Mouse (Mus musculus) kidney, postnatal 0 days (tissue): ENCODE measurements around the gene Rhobtb3. TPM values are rescaled to one million over a fixed set of nuclear protein-coding genes. Genes with fewer than 3 reads are reported as not detected.
"Not testable (repeated sequence)": the region's sequence is repeated elsewhere in the genome, so short reads cannot be mapped to it uniquely, and the experiment has no call there.

Experiments
- ATAC-seq: fragments of 200-750 bp; cut with Nextera tagmentation; replicated peaks from 2 replicates; pipeline ENCODE4 v1.8.0; 2017; ENCODE audit warnings: low read depth, moderate number of reproducible peaks, moderate TSS enrichment, moderate library complexity; ENCODE audit not compliant: low FRiP score
- DNase-seq: peaks from one replicate; pipeline ENCODE4 v3.0.0-alpha.2; 2016; ENCODE audit warnings: low spot score
- H3K27ac ChIP-seq: fragments of 300-500 bp; sonication (generic); 2 replicates; pipeline ENCODE4 v1.5.1; 2014; ENCODE audit warnings: mild to moderate bottlenecking
- H3K27me3 ChIP-seq: fragments of 300-500 bp; sonication (generic); 2 replicates; pipeline ENCODE4 v1.6.1; 2014; ENCODE audit warnings: low read length, mixed read lengths; ENCODE audit not compliant: insufficient read depth
- H3K36me3 ChIP-seq: fragments of 300-500 bp; sonication (generic); 2 replicates; pipeline ENCODE4 v1.6.1; 2014; ENCODE audit warnings: low read length, mixed read lengths; ENCODE audit not compliant: insufficient read depth
- H3K4me1 ChIP-seq: fragments of 300-500 bp; sonication (generic); replicated peaks from 2 replicates; pipeline ENCODE4 v1.6.1; 2014; ENCODE audit warnings: antibody characterized with exemption, low read length, mixed read lengths; ENCODE audit not compliant: insufficient read depth
- H3K4me2 ChIP-seq: fragments of 300-500 bp; sonication (generic); 2 replicates; pipeline ENCODE4 v1.6.1; 2014; ENCODE audit warnings: mild to moderate bottlenecking, low read length, moderate library complexity, mixed read lengths
- H3K4me3 ChIP-seq: fragments of 300-500 bp; sonication (generic); replicated peaks from 2 replicates; pipeline ENCODE4 v1.5.1; 2014; ENCODE audit warnings: low read depth, low read length
- H3K9ac ChIP-seq: fragments of 300-500 bp; sonication (generic); 2 replicates; pipeline ENCODE4 v1.6.1; 2014; ENCODE audit warnings: low read depth, low read length
- H3K9me3 ChIP-seq: fragments of 300-500 bp; sonication (generic); replicated peaks from 2 replicates; pipeline ENCODE4 v1.6.1; 2016; ENCODE audit warnings: low read length, inconsistent platforms, mixed read lengths
- CTCF ChIP-seq: IDR thresholded peaks from 2 replicates; pipeline ENCODE4 v1.5.1; 2016; ENCODE audit warnings: antibody characterized with exemption, low read depth, mild to moderate bottlenecking, moderate library complexity
- WGBS: fragments of 180-500 bp; shearing (Covaris S2); extraction: QIAGEN DNeasy Blood & Tissue Kit; methylation state at CpG from one replicate; pipeline ENCODE4 v1.1.7; 2014; 5-methylcytosine and 5-hydroxymethylcytosine counted together
- polyA plus RNA-seq: library from polyadenylated mRNA; unstranded; fragments of >200 nt; fragmentation: Nextera tagmentation; extraction: Ambion mirVana; gene quantifications from 2 replicates; pipeline ENCODE4 v1.2.1, GENCODE M21; 2015

Rhobtb3 gene
- polyA plus RNA-seq, 1 experiment from 2014 or later = 27.6 TPM

DNA sequence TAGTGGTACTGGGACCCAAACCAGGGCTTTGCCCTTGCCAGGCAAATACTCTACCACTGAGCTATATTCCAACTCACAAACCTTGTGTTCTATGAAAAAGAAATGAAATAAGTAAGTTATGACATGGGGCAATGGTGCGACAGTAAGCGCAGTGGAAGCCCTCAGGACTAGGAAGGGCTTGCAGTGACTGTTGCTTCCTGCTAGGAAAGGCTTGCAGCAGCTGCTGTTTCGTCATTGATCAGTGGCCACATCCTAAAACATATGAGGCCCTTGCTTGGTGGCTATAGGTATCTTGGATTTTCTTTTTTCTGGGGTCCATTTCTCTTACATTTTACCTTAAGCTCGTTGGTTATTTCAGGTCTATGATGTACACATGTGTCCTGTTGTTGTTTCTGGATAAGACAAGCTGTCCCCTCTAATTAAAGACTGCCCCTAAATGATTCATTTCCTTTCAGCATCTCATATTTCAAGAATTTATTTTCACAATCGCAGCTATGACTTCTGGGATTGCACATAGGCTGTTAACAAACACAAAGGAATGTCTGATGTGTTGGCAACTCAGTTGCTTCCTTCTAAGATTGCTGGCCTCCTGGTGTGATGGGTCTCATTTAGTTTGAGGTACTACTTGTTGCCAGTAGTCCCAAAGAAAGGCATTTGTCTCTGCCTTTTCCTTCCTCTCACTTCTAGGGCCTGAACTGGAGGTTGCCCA is 119.0 kb downstream of the Rhobtb3 start:
- no peak overlapping the region for H3K27ac ChIP-seq
- no peak for TF ChIP-seq CTCF
- 67% methylated on average over 5 of the region's 5 CpGs for WGBS
- ATAC-seq = no peak
- no peak overlapping the region for H3K4me3 ChIP-seq
- no peaks in the 10 kb centered on the region for H3K4me1 ChIP-seq
- no peak for DNase-seq
- no peaks in the 10 kb centered on the region for H3K36me3 ChIP-seq
- no peak overlapping the region for H3K4me2 ChIP-seq
- H3K9ac ChIP-seq = no peak overlapping the region
- no peaks in the 10 kb centered on the region for H3K9me3 ChIP-seq
- H3K27me3 ChIP-seq = no peaks in the 10 kb centered on the region

DNA sequence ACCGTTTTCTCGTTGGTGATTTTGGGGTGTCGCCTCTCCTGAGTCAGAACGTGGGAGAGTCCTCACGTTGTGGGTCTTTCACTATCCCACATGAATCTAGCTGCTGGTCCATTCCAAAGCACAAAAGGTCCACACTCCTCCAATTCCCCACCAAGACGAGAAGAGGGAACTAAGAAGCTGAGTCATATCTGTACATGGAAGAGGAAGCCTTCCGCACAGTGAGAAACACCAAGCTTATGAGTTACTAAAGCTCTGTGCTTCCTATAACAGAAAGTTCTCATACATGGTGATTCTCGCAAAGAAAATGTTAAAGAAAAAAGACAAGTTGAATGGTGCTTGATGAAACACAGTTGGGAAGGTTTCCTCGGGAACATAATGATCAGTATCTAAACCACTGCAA is 120.5 kb downstream of the Rhobtb3 start:
- 90% methylated on average over 9 of the region's 9 CpGs for whole genome bisulfite sequencing
- H3K36me3 ChIP-seq = no peaks in the 10 kb centered on the region
- no peaks in the 10 kb centered on the region for H3K27me3 ChIP-seq
- H3K4me1 ChIP-seq = no peaks in the 10 kb centered on the region
- TF ChIP-seq CTCF = no peak
- DNase-seq = no peak
- H3K4me2 ChIP-seq = no peak overlapping the region
- H3K9ac ChIP-seq = no peak overlapping the region
- no peak overlapping the region for H3K4me3 ChIP-seq
- H3K27ac ChIP-seq = no peak overlapping the region
- no peak for ATAC-seq
- H3K9me3 ChIP-seq = no peaks in the 10 kb centered on the region

DNA sequence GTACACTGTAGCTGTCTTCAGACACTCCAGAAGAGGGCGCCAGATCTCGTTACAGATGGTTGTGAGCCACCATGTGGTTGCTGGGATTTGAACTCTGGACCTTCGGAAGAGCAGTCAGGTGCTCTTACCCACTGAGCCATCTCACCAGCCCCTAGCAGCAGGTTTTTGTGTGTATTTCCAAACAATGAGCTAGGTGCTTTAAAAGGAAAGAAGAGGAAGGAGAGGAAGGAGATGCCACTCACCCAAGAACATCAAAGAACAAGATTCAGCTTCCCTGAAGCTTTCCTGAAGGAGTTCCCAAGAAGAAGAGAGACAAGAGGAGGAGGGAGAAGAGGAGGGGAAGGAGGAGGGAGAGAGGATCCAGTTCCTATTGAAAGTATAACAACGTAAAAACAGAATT is 121.4 kb downstream of the Rhobtb3 start:
- H3K4me3 ChIP-seq, H3K4me2 ChIP-seq, H3K36me3 ChIP-seq, H3K27me3 ChIP-seq, H3K27ac ChIP-seq, H3K9me3 ChIP-seq, H3K9ac ChIP-seq, DNase-seq, H3K4me1 ChIP-seq, ATAC-seq: not testable (repeated sequence)
- WGBS = 85% methylated on average over 4 of the region's 4 CpGs

DNA sequence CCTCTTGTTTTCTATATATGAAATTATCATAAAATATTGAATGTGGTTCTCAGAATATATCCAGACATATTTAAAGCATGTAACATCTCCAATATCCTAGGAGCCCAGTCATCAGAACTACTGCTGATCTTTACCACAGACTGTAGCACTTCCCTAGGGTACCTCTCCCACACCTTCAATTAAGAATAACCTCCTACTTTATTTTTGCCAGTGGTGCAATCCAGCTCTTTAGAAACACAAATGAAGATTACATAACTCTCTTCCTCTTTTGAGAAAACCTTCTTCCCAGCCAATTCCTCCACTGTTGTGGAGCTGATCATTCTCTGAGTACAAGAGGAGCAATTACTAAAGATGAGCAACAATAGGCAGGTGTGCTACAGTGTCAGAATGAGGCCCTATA is 123.8 kb downstream of the Rhobtb3 start:
- no peak for DNase-seq
- H3K4me2 ChIP-seq = no peak overlapping the region
- no peak for ATAC-seq
- no peaks in the 10 kb centered on the region for H3K36me3 ChIP-seq
- no peaks in the 10 kb centered on the region for H3K27me3 ChIP-seq
- H3K4me3 ChIP-seq = no peak overlapping the region
- no peak overlapping the region for H3K9ac ChIP-seq
- no peak overlapping the region for H3K27ac ChIP-seq
- H3K9me3 ChIP-seq = no peaks in the 10 kb centered on the region
- no peak for TF ChIP-seq CTCF
- H3K4me1 ChIP-seq = no peaks in the 10 kb centered on the region

Other genes with a start within 250 kb of the Rhobtb3 start
- 5.3 and 5.8 TPM in 2 replicates for gene Ell2, start 237.2 kb downstream of the Rhobtb3 start, polyA plus RNA-seq
- gene Glrx, start 104.1 kb downstream of the Rhobtb3 start, polyA plus RNA-seq = 67.5 and 72.1 TPM in 2 replicates
- gene Spata9, start 23.2 kb upstream of the Rhobtb3 start, polyA plus RNA-seq = 0.70 and 0.92 TPM in 2 replicates
- gene Rfesd, start 74.8 kb upstream of the Rhobtb3 start, polyA plus RNA-seq = 24.6 and 24.8 TPM in 2 replicates
- gene Gpr150, start 113.1 kb upstream of the Rhobtb3 start, polyA plus RNA-seq = 0.31 and 0.50 TPM in 2 replicates
- gene Arsk, start 154.7 kb upstream of the Rhobtb3 start, polyA plus RNA-seq = 11.6 and 12.1 TPM in 2 replicates
- 9.2 and 9.4 TPM in 2 replicates for gene Ttc37, start 154.8 kb upstream of the Rhobtb3 start, polyA plus RNA-seq